Mouse (Mus musculus): Measurements from ENCODE around the gene Cubn. TPM values are rescaled to one million over a fixed set of nuclear protein-coding genes. Genes with fewer than 3 reads are reported as not detected.

Cubn gene
- total and polyA plus RNA-seq, 3 experiments: 0.03 TPM; not detected in 2

DNA sequence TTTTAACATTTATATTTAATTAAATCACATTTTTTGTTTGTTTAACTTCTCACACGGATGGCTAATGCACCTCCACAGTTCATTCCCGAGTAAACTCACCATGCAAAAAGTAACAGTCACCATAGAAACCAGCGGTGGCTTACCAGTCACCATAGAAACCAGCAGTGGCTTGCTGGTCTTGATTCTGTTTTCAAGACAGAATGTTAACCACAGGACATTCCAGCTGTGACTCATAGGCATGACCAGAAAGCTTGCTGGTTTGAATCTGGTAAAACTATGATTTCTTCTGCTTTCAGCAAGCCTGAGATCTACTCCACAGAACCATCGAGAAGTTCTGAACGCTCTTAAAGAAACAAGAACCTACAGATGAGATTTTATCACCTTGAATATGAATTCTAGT, 84.3 kb downstream of the Cubn start:
- Histone ChIP-seq H3K9ac (ENCODE audit: control insufficient read depth, low read depth, low read length, poor library complexity, severe bottlenecking) (no peak overlapping the region), H3K4me1 (ENCODE audit: control insufficient read depth in 1 of 2, insufficient read depth in 2 of 2, low read length in 2 of 2) (peaks cover 2 to 12% of the 10 kb centered on the region in 2 experiments; a peak in 2 of 4 replicates), H3K36me3 (ENCODE audit: control insufficient read depth in 1 of 2, insufficient read depth in 2 of 2, low read length in 2 of 2) (peaks cover 0 to 25% of the 10 kb centered on the region in 2 experiments; a peak in 2 of 4 replicates), H3K27me3 (ENCODE audit: control insufficient read depth in 1 of 2, insufficient read depth in 2 of 2, low read length in 2 of 2) (no peaks in the 10 kb centered on the region), H3K27ac (ENCODE audit: control insufficient read depth, low read depth, low read length) (no peak overlapping the region), H3K4me3 (ENCODE audit: control insufficient read depth in 1 of 2, insufficient read depth in 1 of 2, low read depth in 2 of 2, low read length in 2 of 2) (no peak overlapping the region), H3K79me2 (ENCODE audit: control insufficient read depth, insufficient read depth, low read length, poor library complexity) (no peaks in the 10 kb centered on the region), H3K9me3 (replicated peaks; ENCODE audit: insufficient read depth, low read length) (no peaks in the 10 kb centered on the region)
- peak; percentile 29 for DNase-seq (ENCODE audit: low read depth, low spot score)
- no peak for TF ChIP-seq USF1 (IDR thresholded peaks at IDR 0.05; ENCODE audit: low read depth, low read length)
- TF ChIP-seq E2F4 (IDR thresholded peaks at IDR 0.05; ENCODE audit: borderline replicate concordance, low read depth, low read length): no peak
- TF ChIP-seq POLR2AphosphoS2 (IDR thresholded peaks at IDR 0.05; ENCODE audit: low read length): no peak
- TF ChIP-seq ZMIZ1 (IDR thresholded peaks at IDR 0.05; ENCODE audit: low read depth, low read length): no peak
- no peak for TF ChIP-seq MYC (IDR thresholded peaks at IDR 0.05; ENCODE audit: low read depth, low read length)
- TF ChIP-seq KAT2A (conservative IDR thresholded peaks at IDR 0.05; ENCODE audit: low read depth, low read length): no peak
- no peak for TF ChIP-seq EP300 (IDR thresholded peaks at IDR 0.05; ENCODE audit: low read depth in 1 of 2, low read length in 2 of 2)
- TF ChIP-seq ETS1 (IDR thresholded peaks at IDR 0.05; ENCODE audit: low read depth, low read length): no peak

DNA sequence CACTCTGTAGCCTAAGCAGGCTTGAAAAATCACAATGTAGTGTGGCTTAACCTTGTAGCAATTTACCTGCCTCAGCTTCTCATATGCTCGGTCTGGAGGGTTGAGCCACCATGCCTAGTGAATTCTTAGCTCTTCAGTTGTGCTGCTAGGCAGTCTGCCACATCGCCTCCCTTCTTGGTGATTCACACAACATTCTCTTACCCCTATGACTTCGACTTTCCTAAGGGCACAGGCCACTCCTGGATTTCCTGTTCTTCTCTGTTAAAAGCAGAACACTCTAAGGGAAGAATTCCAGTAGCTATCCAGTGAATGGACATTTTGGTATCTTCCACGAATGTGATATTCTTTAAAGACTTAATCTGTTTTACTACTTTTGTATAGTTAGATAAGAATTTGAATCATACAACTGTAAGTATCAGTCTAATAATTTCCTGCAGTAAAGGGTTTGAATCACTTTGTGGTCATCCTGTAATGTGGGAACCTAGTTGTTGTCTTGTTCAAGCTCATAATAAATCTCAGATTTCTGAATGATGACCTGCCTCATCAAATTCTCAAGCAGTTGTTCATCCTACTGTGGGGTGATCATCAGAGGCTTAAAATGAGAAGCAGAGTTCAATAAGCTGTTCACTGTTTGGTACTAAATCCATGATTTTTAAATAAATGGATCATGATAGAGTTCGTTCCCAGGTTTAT, 86.5 kb downstream of the Cubn start:
- no peaks in the 10 kb centered on the region for H3K79me2 ChIP-seq (ENCODE audit: control insufficient read depth, insufficient read depth, low read length, poor library complexity)
- H3K36me3 ChIP-seq (ENCODE audit: control insufficient read depth in 1 of 2, insufficient read depth in 2 of 2, low read length in 2 of 2): peaks cover 0 to 9% of the 10 kb centered on the region in 2 experiments; a peak in 2 of 4 replicates
- H3K27ac ChIP-seq (ENCODE audit: control insufficient read depth, low read depth, low read length): no peak overlapping the region
- no peak overlapping the region for H3K9ac ChIP-seq (ENCODE audit: control insufficient read depth, low read depth, low read length, poor library complexity, severe bottlenecking)
- TF ChIP-seq ELF1 (IDR thresholded peaks at IDR 0.05; ENCODE audit: low read depth, low read length) (no peak), USF2 (IDR thresholded peaks at IDR 0.05; ENCODE audit: borderline replicate concordance in 1 of 2, insufficient read depth in 1 of 2, low read depth in 1 of 2, low read length in 2 of 2) (no peak), ZNF384 (IDR thresholded peaks at IDR 0.05; ENCODE audit: low read depth, low read length) (no peak), ZKSCAN1 (IDR thresholded peaks at IDR 0.05; ENCODE audit: low read depth, low read length) (no peak), POLR2AphosphoS5 (IDR thresholded peaks at IDR 0.05; ENCODE audit: borderline replicate concordance, low read depth, low read length) (no peak)
- no peaks in the 10 kb centered on the region for H3K9me3 ChIP-seq (replicated peaks; ENCODE audit: insufficient read depth, low read length)
- no peaks in the 10 kb centered on the region for H3K27me3 ChIP-seq (ENCODE audit: control insufficient read depth in 1 of 2, insufficient read depth in 2 of 2, low read length in 2 of 2)
- H3K4me3 ChIP-seq (ENCODE audit: control insufficient read depth in 1 of 2, insufficient read depth in 1 of 2, low read depth in 2 of 2, low read length in 2 of 2): no peak overlapping the region
- H3K4me1 ChIP-seq (ENCODE audit: control insufficient read depth in 1 of 2, insufficient read depth in 2 of 2, low read length in 2 of 2): peaks cover 0 to 6% of the 10 kb centered on the region in 2 experiments; a peak in 2 of 4 replicates
- DNase-seq (ENCODE audit: low read depth, low spot score): no peak
